Mouse (Mus musculus) erythroblast, embryonic 14.5 days (primary cell): ENCODE data around the gene 2210408I21Rik.

Experiments
- GATA1 ChIP-seq: IDR thresholded peaks from 2 replicates; pipeline ENCODE4 v1.6.1; 2012; ENCODE audit warnings: low read length, inconsistent platforms, mixed read lengths
- TAL1 ChIP-seq: IDR thresholded peaks from 3 replicates; pipeline ENCODE4 v1.6.1; 2012; ENCODE audit warnings: low read length, inconsistent platforms, mixed read lengths

- TF ChIP-seq GATA1 (no peak), TAL1 (no peak)
Observed at GRCm38 (mm10) chr13:77548386-77548695, 413.0 kb downstream of the 2210408I21Rik start.
